Mouse (Mus musculus) R1 (cell line): ENCODE measurements around the gene Sp3.
"Not testable (repeated sequence)": the region's sequence is repeated elsewhere in the genome, so short reads cannot be mapped to it uniquely, and the experiment has no call there.

Source experiments
- DNase-seq: peaks from one replicate; pipeline ENCODE4 v3.0.0-alpha.2; 2018; ENCODE audit warnings: low read depth, low spot score

The Sp3 gene

DNA sequence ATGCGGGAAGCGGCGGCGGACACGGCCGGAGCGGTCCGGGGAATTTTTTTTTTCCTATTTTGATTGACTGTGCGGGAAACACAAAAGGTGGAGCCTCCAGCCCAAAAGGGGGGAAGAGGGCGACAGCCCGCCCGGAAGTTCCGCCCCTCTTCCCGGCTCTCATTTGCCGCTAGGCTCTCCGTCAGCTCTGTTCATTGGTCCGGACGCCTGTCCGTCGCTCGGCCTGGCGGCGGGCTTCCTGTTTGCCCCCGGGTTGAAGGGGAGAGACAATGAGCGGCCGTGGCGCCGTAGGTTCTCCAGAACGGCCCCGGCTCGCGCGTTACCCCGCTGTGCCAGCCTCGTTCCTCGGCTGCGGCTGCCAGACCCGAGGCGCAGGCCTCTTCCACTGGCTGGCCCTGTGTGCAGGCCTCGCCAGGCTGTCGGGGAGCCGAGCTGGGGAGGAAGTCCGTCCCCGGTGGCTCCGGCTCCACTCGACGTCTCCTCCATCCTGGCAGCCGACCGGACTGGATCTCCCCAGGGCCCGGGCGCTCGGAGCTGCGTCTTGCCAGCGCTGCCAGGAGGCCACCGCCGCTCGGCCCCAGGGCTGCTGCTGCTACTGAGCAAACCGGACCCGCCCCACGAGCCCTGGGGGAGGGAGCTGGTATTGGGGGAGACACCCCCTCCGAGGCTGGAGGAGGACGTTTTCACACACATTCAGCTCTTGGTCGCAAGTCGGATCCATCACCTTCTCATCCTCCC lies at the start of gene Sp3:
Gene Sp3 (minus strand): TSS at position 110 of the 738 bp plus-strand sequence.
- DNase-seq, result peak; percentile 98

DNA sequence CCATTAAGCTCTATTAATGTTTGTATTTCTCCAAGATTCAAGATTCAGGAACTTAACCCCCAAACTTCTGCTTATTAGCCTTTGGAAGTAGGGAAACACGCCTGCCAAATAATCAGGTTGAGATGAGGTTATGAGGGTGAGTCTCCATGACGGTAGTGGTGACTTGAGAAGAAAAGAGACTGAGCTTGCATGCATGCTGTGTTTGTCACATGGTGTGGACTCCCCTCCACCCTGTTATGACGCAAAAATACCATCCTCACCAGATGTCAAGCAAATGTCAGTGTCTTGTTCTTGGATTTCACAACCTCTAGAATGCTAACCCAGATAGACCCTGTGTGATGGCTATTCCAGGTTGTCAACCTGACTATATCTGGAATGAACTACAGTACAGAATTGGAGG lies 49.6 kb upstream of the Sp3 start:
- no peak for DNase-seq

DNA sequence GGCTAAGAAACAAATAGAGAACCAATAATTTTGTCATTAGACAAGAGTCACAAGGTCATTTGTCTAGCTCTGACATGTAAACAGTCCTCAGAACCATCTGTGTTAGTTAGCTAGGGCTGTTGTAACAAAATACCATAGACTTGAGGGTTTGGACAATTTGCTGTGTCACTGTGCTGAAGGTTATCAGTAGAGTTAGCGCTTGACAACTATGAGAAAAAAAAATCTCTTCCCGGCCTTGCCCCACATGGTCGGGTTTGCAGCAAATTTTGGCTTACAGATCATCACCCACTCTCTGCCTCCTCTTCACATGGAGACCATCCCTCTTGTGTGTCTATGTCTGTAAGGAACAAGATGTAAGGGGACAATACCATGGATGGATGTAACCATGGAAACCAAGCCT lies 47.8 kb upstream of the Sp3 start:
- DNase-seq, result no peak

DNA sequence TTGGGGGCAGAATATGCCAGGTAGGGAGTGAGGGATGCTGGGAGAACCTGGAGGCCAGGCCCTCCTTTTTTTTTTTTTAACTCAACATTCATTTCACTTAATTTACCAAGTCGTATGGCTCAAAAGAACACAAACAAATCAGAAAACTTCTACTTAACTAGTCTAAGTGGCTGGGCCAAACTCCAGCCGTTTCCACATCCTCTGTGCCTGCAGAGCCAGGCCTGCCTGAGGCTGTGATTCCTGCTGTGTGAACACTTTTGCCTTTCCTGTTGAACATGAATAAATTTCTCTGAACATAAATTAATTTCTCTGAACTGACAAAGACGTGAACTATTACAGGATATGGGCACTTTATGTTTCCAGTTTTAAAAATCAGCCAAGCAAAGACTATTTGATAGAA lies 46.9 kb upstream of the Sp3 start:
- no peak for DNase-seq

DNA sequence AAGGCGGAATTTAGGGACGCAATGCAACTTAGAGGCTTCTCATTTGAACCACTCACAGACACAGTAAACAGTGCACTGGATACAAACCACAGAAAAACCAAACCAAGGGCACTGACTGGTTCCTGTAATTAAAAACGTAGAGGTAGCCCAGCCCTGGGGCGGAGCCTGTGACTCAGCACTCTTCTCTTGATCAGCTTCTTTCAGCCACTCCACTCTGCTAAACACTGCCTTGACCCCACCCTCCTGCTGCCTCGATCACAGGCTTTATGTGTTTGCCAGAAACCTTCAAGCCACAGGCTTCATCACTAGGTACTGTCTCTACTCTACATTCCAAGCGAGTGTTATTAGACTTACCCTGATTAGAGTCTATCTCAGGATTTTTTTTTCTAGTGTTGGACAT lies 43.6 kb upstream of the Sp3 start:
- peak; percentile 98 for DNase-seq

DNA sequence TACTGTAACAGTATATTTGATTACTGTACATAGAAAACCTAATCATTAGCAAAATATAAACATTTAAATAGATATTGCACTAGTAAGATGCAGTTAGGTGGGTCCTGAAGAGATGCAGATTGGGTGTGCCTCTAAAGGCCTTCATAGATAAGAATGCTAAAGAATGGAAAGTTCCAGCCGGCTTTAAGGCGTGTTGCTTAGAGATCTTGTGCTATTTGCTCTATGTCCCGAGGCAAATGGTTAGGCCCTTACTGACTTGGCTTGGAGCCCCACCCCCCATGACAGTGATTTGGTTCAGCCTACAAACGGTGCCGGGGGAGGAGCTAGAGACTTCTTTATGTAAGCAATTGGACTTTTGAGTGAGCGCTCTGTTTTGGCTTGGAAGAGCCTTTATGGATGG lies 40.8 kb upstream of the Sp3 start:
- DNase-seq, result peak; percentile 97

DNA sequence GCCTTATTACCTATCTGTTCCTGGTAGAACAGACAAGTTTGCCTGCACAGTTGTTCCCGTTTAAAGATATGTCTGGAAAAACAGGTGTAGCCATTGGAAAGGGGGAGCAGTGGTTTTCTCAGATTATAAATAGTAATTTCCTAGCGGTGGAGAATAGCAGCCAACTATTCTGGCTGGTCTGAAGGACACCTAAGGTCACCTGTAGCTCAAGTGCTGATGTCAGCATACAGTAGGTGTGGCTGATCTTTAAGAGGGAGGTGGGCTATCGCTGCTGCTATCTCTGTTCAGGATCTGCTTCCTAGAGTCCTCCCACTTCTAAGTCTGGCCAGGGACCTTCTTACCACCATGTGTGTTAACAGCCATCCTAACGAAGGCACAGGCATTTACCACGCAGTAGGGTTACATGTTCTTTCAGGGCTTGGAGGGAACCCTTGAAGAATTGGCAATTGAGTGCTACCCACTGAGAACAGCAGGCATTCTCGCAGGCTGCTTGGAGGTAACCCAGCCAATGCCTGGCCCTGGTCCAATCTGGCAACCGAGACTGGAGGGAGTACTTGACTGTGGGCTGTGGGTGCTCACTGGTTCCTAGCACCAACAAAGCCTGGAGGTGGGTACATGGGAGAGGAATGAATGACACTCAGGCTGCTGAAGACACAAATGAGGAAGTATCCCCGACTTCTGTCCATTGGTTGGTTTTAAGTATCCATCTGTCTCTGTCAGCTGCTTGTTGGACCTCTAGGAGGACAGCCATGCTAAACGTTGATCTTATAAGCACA lies 39.3 kb upstream of the Sp3 start:
- DNase-seq, result no peak

DNA sequence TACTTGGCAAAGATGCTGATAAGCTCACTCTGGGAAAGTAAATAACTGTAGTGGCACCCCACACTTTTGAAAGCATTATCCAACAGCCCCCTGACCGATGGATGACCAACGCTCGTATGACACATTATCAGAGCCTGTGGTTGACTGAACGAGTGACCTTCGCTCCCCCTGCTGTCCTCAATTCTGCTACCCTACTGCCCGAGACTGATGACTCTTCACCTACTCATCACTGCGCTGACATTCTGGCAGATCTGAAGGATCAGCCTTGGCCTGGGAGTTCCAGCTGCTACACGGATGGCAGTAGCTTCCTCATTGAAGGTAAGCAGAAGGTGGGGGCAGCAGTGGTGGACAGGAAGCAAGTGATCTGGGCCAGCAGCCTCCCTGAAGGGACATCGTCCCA lies 33.8 kb upstream of the Sp3 start:
- DNase-seq, result not testable (repeated sequence)

DNA sequence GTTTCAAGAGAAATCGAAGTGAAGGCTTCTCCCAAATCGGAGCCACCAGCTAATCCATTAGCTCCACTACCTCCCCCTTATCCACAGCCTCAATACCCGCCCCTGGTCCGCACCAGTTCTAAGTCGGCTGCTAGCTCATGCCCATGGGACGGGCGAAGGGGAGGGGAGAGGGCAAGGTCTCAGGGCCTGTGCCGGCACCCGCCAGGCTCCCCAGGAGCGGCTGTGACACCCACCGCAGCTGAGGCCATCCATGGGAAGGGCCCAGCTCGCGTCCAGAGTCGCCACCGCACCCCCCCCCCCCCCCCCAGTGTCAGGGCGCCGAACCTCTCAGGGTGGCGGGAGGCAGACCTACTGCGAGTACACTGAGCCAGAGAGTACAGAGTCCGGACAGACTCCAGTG lies 32.4 kb upstream of the Sp3 start:
- no peak for DNase-seq

DNA sequence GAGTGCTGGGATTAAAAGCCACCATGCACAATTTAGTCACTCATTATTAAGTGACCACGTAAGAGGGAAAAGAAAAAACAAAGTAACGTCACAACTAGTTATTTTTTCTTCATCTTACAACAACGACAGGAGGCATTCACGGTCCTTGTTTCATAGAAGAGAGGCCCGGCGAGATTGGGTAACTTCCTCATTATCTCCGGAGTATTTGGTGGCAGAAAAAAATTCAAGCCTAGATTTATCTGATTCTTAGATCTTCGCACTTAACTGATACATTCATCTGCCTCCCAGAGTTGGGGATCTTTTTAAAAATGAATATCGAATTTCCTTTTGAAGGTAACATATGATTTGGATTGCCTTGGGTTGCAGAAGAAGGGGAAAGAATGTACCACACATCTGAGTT lies 27.2 kb upstream of the Sp3 start:
- DNase-seq, result no peak

DNA sequence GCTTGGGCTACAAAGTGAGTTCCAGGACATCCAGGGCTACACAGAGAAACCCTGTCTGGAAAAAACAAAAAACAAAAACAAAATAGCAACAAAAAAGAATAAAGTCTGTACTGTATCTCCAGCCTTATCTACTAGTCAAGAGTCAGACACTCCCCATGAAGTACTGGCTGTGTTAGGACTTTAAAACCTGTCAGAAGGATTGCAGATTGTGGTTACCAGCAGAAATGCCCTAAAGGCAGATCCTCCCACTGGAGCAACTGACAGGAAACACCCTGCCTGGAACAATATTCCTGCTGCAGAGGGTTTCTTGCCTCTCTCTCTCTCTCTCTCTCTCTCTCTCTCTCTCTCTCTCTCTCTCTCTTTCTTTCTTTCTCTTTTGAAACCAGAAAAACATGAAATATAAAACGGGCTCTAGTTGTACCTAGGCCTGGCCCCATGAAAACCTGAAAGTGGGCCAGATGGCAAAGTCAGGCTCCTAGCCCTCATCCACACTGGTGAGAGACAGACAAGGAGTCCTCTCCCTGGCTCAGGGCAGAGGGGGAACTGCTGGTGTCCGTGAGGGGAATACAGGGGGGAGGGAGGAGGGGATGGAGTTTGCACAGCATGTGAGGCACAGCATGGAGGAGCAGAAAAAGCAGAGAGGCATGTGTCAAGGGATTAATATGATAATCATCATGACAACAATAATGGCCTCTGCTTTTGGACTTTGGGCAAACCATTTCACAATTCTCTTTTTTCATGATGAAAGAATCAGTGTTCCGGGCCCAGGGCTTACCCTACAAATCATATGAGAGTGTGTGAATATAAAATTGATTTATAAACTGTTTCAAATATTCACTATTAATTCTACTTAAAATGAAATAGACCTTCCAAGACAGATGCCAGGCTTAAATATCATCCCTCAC lies 25.6 kb upstream of the Sp3 start:
- DNase-seq, result no peak

DNA sequence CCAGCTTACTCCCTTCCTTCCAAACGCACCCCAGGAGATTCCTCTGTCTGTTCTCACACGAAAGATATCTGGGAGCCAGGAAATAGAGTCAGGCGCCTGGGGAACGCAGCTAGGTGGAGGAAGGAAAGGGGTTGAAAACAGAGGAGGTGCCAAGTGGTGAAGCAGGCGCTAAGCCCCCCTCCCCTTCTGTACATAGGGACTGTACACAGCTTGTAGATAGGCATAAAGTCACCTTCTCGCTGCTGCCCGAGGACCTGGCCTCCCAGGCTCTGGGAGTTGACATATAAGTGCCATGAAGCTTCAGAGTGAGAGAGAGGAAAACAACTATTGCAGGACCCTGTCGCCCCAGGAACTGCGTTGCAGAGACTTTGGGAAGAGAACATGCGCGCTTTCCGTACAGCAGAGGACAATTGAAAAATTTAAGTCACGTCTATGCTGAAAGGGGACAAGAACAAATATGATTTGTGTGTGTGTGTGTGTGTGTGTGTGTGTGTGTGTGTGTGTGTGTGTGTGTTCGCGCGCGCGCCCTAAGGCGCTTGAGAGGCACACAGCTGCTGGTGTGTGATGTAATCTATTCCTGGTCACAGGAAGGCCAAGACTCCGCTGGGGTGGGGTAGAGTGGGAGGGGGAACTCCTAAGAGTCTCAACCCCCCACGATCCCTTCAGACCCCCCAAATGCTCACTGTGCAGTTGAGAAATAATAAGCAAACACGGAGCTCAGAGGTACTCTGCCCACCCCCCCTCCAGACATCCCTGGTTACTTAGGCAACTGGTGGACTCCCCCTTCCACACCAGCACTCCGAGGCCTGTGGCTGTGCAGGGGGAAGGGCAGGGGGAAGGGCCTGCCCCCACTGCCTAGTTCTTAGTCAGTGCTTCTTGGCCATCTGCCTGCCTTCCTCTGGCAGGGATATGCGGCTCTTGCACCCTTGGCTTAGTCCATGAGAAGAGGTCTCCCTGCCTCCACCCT lies 23.8 kb upstream of the Sp3 start:
- DNase-seq, result peak; percentile 71

DNA sequence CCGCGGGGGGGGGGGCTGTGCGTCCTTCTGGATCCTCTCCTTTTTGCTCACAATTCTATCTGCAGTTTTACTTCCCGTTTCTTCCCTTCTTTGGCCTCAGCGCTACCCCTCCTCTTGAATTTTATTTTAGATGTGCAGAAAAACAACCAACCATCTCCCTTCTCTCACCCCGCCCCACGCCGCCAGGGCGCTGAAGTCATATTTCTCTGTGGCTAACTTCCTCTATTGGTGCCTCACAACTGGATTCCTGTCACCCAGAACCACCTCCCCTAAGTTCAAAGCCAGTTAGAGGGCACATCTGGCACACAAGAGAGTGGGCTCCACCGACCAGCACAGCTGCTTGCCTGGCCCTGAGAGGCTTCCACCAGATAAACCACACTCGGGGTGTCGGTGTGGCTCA lies 22.8 kb upstream of the Sp3 start:
- no peak for DNase-seq

DNA sequence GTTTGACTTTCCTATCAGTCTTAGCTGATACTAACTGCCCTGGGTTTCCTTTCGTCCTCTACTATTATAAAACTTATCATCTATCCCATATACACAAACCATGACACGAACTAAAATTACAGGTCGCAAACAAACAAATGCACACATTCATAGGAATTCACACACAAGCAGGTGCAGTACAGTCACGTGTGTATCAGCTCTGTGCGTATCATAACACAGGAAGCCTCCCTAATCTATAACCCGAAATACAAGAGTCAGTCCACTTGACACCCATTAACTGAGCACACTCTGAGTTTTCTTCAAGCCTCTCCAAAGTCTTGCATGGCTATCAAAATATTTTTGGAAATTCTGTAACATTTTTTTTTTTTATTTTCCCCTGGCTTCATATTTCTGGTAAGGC lies 22.2 kb upstream of the Sp3 start:
- no peak for DNase-seq

DNA sequence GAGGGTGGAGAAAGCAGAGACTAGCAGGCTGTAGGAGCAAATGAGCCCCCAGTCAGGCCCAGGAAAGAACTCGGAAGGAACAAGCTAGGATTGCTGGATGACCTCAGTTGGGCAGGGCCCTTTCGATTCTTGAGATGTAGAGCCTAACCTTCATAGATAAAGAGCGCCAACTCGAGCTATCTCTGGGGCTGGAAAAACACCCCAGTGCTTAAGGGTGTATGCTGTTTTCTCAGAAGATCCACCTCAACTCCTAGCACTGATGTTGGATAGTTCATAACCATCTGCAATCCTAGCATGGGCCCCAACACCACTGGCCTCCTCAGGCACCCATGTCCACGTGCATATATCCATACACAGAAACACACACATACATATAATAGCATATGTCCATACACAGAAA lies 21.7 kb upstream of the Sp3 start:
- DNase-seq, result no peak

DNA sequence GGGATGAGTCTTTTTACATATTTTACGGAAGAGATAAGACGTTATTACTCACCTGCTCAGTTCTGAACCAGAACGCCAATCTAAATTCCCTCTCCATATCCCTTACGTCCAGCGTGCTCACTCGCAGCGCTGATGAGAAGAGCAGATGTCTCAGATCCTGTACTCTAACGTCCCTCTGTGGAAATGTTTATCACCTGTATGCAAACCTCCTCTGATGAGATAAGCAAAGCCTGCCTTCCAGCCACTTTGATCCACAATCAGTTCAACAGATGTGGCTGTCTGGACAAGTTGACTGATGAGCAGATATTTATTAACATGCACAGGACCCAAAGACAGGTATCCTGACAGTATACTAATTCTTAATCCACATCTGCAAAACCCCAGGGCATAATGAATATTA lies 19.9 kb upstream of the Sp3 start:
- DNase-seq, result no peak

DNA sequence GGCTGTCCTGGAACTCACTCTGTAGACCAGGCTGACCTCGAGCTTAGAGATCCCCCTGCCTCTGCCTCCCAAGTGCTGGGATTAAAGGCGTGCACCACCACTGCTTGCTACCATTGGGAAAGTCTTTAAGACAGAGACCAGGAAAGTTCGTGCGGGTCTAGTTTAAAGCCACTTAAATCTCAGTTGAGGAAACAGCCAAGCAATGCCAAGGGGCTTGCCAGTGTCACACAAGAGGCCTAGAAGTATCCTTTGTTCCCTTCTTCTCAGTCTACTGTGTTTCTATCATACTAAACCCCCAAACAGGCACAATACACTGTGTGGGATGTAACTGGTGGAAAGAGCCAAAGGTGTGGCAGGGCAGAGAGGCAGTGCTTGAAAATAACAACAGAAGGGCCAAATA lies 17.3 kb upstream of the Sp3 start:
- no peak for DNase-seq

DNA sequence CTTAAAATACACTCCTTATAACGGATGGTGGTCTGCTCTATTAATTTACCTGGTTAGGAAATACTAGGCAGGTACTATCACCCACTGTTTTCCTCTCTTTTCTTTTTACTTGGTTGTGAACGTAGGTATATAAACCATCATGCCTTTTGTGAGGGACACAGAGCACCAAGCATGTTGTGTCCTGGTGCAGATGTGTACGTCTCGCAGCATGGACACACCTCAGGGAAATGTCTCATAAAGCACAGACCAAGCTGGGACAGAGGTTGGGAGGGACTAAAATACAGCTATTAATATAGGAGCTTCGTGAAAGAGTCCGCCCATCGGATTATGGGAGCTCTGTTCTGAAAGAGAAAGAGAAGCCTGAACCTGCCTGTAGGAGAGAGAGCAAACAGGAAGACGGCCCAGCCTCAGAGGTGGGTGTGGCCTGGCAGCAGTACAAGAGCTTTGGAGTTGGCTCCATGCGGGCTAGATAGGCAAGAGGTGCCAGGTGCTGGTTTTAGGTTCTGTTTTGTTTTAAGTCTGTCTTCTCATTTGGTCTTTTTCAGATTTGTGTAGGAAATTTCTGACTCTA lies 16.6 kb upstream of the Sp3 start:
- peak; percentile 78 for DNase-seq

DNA sequence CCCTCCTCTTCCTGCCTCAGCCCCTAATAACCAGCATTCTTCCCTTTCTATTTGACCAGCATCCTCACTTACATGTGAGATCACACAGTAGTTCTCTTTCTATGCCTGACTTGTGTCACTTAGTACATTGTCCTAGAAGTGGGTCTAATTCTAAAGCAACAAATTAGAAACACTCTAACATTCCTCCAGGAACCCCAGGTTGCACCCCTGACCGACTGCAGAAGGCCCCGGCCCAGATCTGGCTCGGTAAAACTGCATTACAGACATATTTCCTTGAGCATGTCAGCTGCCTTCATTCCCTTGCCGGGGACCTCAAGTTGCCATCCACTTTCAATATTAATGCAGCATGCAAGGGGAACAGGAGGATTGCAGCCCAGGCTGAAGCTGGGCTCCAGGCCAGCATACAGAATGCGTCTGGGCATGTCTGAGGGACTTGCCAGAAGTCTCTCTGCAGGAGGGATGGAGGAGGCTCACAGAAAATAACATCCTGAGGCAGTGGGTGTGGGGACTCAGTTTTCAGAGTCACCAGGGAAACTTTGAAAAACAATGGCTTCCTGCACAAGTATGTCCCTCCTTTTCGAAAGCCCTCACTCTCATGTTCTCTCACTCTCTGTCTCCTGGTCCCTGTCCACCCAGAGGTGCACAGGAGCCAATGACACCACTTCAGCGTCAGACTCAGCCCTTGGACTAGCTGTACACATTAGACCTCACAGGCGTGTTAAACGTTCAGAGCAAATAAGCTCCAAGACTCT lies 15.3 kb upstream of the Sp3 start:
- peak; percentile 91 for DNase-seq

DNA sequence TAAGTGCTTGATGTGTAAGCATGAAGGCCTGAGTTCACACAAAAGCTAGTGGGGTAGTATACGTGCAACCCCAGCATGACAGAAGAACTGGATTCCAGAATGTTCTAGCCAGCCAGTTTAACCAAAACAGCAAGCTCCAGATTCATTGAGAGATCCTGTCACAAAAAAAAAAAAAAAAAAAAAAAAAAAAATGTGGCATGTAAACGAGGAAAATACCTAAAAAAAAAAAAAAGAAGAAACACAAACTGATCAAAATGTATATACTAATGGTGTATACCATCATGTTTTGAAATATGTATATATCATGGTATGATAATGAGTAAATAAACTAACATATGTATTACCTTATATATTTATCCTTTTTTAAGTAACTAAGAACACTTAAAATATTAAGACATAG lies 13.9 kb upstream of the Sp3 start:
- no peak for DNase-seq
